Mouse (Mus musculus) stomach, postnatal 0 days (tissue): ENCODE measurements at regions not wholly inside any gene's neighbourhood (a gene's known extent, or its start where the extent isn't known, plus 50 kb on each side); places are given as distances from the start of the nearest gene placed in this dataset.

Experiments
- ATAC-seq: fragments of 200-750 bp; cut with Nextera tagmentation; 2 replicates; pipeline ENCODE4 v1.8.0; 2017; ENCODE audit not compliant: low FRiP score, low TSS enrichment
- DNase-seq: peaks from one replicate; pipeline ENCODE4 v3.0.0-alpha.2; 2016; ENCODE audit warnings: low spot score
- H3K27ac ChIP-seq: fragments of 300-500 bp; sonication (generic); replicated peaks from 2 replicates; pipeline ENCODE4 v1.5.1; 2014; ENCODE audit warnings: mild to moderate bottlenecking, control low read depth
- H3K27me3 ChIP-seq: fragments of 300-500 bp; sonication (generic); 2 replicates; pipeline ENCODE4 v1.6.1; 2014; ENCODE audit warnings: low read length; ENCODE audit not compliant: control insufficient read depth, insufficient read depth
- H3K36me3 ChIP-seq: fragments of 300-500 bp; sonication (generic); 2 replicates; pipeline ENCODE4 v1.6.1; 2014; ENCODE audit warnings: low read length, mixed read lengths; ENCODE audit not compliant: control insufficient read depth, insufficient read depth
- H3K4me1 ChIP-seq: fragments of 300-500 bp; sonication (generic); replicated peaks from 2 replicates; pipeline ENCODE4 v1.6.1; 2014; ENCODE audit warnings: antibody characterized with exemption; ENCODE audit not compliant: control insufficient read depth, insufficient read depth
- H3K4me2 ChIP-seq: fragments of 300-500 bp; sonication (generic); replicated peaks from 2 replicates; pipeline ENCODE4 v1.6.1; 2014; ENCODE audit warnings: low read depth, mild to moderate bottlenecking, control low read depth, moderate library complexity
- H3K4me3 ChIP-seq: fragments of 300-500 bp; sonication (generic); 2 replicates; pipeline ENCODE4 v1.5.1; 2014; ENCODE audit warnings: low read depth, low read length, control low read depth
- H3K9ac ChIP-seq: fragments of 300-500 bp; sonication (generic); 2 replicates; pipeline ENCODE4 v1.6.1; 2014; ENCODE audit warnings: mild to moderate bottlenecking, low read length, control low read depth, mixed read lengths
- H3K9me3 ChIP-seq: fragments of 300-500 bp; sonication (generic); 2 replicates; pipeline ENCODE4 v1.6.1; 2016; ENCODE audit warnings: low read length; ENCODE audit not compliant: control insufficient read depth
- CTCF ChIP-seq: IDR thresholded peaks from 2 replicates; pipeline ENCODE4 v1.5.1; 2016; ENCODE audit warnings: antibody characterized with exemption, low read depth, mild to moderate bottlenecking, moderate library complexity
- EP300 ChIP-seq: optimal IDR thresholded peaks from 2 replicates; pipeline ENCODE3; 2016; ENCODE audit warnings: antibody characterized with exemption
- WGBS: fragments of 180-500 bp; shearing (Covaris S2); extraction: QIAGEN DNeasy Blood & Tissue Kit; methylation state at CpG from one replicate; pipeline ENCODE4 v1.1.7; 2014; 5-methylcytosine and 5-hydroxymethylcytosine counted together

DNA sequence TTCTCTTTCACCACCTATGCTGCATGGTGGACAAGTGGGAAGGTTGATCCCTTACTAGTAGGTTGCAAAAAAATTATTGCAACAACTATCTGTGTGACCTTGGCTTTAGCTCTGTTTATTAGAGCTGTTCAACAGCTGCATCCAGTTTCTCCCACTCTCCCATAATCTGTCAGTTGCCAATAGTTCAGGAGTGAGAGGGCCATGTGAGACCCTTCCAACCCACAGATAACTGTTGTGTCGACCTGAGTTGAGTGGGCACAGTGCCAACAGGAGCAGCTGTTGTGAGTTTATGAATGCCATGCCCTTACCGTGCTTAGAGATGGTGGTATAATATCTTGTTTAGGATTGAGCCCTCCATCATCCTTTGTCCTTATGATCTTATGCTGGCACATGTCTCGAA is 902.1 kb upstream of the Slc39a10 start:
- WGBS, result 43% methylated on average over 3 of the region's 3 CpGs
- no peaks in the 10 kb centered on the region for H3K9me3 ChIP-seq
- no peak overlapping the region for H3K9ac ChIP-seq
- H3K4me3 ChIP-seq, result no peak overlapping the region
- no peaks in the 10 kb centered on the region for H3K36me3 ChIP-seq
- DNase-seq (no peak), ATAC-seq (no peak)
- H3K4me1 ChIP-seq, result no peaks in the 10 kb centered on the region
- no peak overlapping the region for H3K27ac ChIP-seq
- no peak for TF ChIP-seq CTCF
- TF ChIP-seq EP300, result no peak
- no peak overlapping the region for H3K4me2 ChIP-seq
- no peaks in the 10 kb centered on the region for H3K27me3 ChIP-seq
